Comparison of ENCODE assay signal across 8 mouse cellular contexts in the genomic region with DNA sequence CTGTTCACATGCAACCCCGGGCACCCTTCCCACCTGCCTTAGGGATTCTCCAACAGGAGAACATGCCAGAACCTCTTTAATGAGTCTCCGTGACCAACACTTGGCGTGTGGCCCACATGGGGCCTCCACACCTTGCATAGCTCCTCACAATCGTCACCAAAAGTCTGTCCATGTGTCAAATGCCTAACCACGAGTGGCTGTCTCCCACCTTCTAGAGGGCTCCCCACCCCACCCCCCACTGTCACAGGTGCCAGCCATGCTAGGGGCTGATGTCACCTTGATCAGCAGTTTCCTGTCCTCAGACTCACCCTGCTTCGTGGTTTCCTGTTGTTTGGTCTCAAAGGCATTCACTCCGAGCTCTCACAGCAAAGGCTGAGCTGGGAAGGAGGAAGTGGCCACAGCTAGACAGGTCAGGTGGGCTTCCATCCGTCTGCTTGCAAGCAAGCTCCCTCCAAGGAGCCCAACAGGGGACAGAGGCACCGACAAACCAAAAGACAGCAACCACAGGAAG. TPM values are rescaled to one million over a fixed set of nuclear protein-coding genes. Genes with fewer than 3 reads are reported as not detected.
A peak's percentile ranks its signal among the peaks of the same experiment; 100 is the strongest.
DNase-seq lines count a peak whose midpoint lies in the region; ATAC-seq lines count a peak whose summit lies in the region.

No protein-coding gene starts in this region.

- H3K9ac ChIP-seq in forebrain, embryonic 15.5 days (replicated peaks): no peak overlapping the region

- H3K4me3 ChIP-seq in forebrain, embryonic 15.5 days: no peak overlapping the region

- H3K9me3 ChIP-seq in forebrain, embryonic 15.5 days: no peaks in the 10 kb centered on the region

- WGBS in forebrain, embryonic 15.5 days: 60% methylated on average over 9 of the region's 9 CpGs

- no peaks in the 10 kb centered on the region for H3K36me3 ChIP-seq in forebrain, embryonic 15.5 days

- no peak overlapping the region for H3K27ac ChIP-seq in forebrain, embryonic 15.5 days (replicated peaks)

- H3K27me3 ChIP-seq in forebrain, embryonic 15.5 days: no peaks in the 10 kb centered on the region

- peak; percentile 64 for ATAC-seq in megakaryocyte progenitor cell, adult 5-6 weeks (replicated peaks; ENCODE audit: poor library complexity)
- ATAC-seq in forebrain, embryonic 15.5 days (replicated peaks): no peak

- peak; percentile 10 for DNase-seq in ovary, postnatal 36 days (ENCODE audit: low spot score)
- DNase-seq in ovary, adult 18-20 months (ENCODE audit: low spot score): no peak
- peak; percentile 73 for DNase-seq in heart, adult 8-10 months (ENCODE audit: low spot score)
- DNase-seq in kidney, postnatal 10 days: peak; percentile 74
- DNase-seq in c-Kit-positive CD71-positive TER-119-positive erythroid progenitor cells, embryonic 14.5 days (ENCODE audit: low spot score): no peak
- DNase-seq in gastrocnemius, postnatal 36 days: no peak

- intact Hi-C loops in gastrocnemius, postnatal 36 days (cut with DNase I): no loop called here

- H3K4me1 ChIP-seq in forebrain, embryonic 15.5 days: peaks cover 8% of the 10 kb centered on the region; the same call in 1 of the 2 replicates

- H3K4me2 ChIP-seq in forebrain, embryonic 15.5 days (replicated peaks): no peak overlapping the region

RNA-seq across cellular contexts. Expression of gene Osgin1, which starts 10.2 kb away (rescaled TPM):
- total RNA-seq in heart, adult 8-10 months (2022): 1 to 10 TPM; 3.4 to 7.6 (median 5.8) TPM
- 0.25 and 1.6 TPM in 2 replicates for total RNA-seq in megakaryocyte progenitor cell, adult 5-6 weeks (2015)
- total RNA-seq in megakaryocyte progenitor cell, adult 5-6 weeks (2017): 0.95 and 4.1 TPM in 2 replicates
- polyA plus RNA-seq in forebrain, embryonic 15.5 days (2015; fragmentation: Nextera tagmentation; extraction: Ambion mirVana): 0.19 and 0.22 TPM in 2 replicates
- total RNA-seq in gastrocnemius, postnatal 36 days (2021): 10 to 100 TPM; 15.1 to 17.3 TPM

RNA-seq across cellular contexts. Expression of gene Necab2, which starts 22.8 kb away (rescaled TPM):
- total RNA-seq in heart, adult 8-10 months (2022): not detected
- not detected in 2 replicates for total RNA-seq in megakaryocyte progenitor cell, adult 5-6 weeks (2015)
- not detected in 2 replicates for total RNA-seq in megakaryocyte progenitor cell, adult 5-6 weeks (2017)
- polyA plus RNA-seq in forebrain, embryonic 15.5 days (2015; fragmentation: Nextera tagmentation; extraction: Ambion mirVana): 15.7 and 17.9 TPM in 2 replicates
- under 1 TPM in 1 of 2 experiments, not detected in 1; 0.52 TPM for total RNA-seq in gastrocnemius, postnatal 36 days (2021)

RNA-seq across cellular contexts. Expression of gene Mlycd, which starts 29.0 kb away (rescaled TPM):
- 100 to 1,000 TPM; 102 to 129 (median 123) TPM for total RNA-seq in heart, adult 8-10 months (2022)
- total RNA-seq in megakaryocyte progenitor cell, adult 5-6 weeks (2015): 6.4 and 7.7 TPM in 2 replicates
- total RNA-seq in megakaryocyte progenitor cell, adult 5-6 weeks (2017): 6.5 and 7.8 TPM in 2 replicates
- polyA plus RNA-seq in forebrain, embryonic 15.5 days (2015; fragmentation: Nextera tagmentation; extraction: Ambion mirVana): 14.7 and 15.2 TPM in 2 replicates
- 100 to 1,000 TPM in 1 of 2 experiments, 10 to 100 TPM in 1; 73.5 to 114 TPM for total RNA-seq in gastrocnemius, postnatal 36 days (2021)

Comparison
In these comparisons a context has a peak if more than half of its experiments do, and no peak if none do; other contexts are left out.
1. DNase-seq: peak in ovary, postnatal 36 days (single experiment), heart, adult 8-10 months (single experiment) and kidney, postnatal 10 days (single experiment); none in ovary, adult 18-20 months (single experiment), c-Kit-positive CD71-positive TER-119-positive erythroid progenitor cells, embryonic 14.5 days (single experiment) and gastrocnemius, postnatal 36 days (0 of 2).
2. RNA of gene Mlycd, which starts 29.0 kb away (total RNA-seq): 102 to 129 TPM in heart, adult 8-10 months and 73.5 to 114 TPM in gastrocnemius, postnatal 36 days; 6.4 to 7.8 TPM in megakaryocyte progenitor cell, adult 5-6 weeks; every median in the first group is over 4 times any median in the second.